Mouse (Mus musculus) embryonic stem cell, embryonic (primary cell): ENCODE data around the gene Col2a1.

ENCODE experiments used
- CTCF ChIA-PET, 4 experiments: fragments of 300-600 bp in 2 of 4; fragments of 350-600 bp in 2 of 4; sonication (Branson Sonifier 250); formaldehyde crosslinking; loops; one replicate each; lab custom pipeline; 2022; ENCODE audit warnings: inconsistent platforms in 2 of 4; lab: Charles Lee
- POLR2A ChIA-PET, 4 experiments: fragments of 300-600 bp in 2 of 4; fragments of 350-600 bp in 2 of 4; sonication (Branson Sonifier 250); formaldehyde crosslinking; loops; one replicate each; lab custom pipeline; 2022; ENCODE audit warnings: antibody characterized with exemption in 4 of 4, inconsistent platforms in 1 of 4; lab: Charles Lee

Col2a1 gene

DNA sequence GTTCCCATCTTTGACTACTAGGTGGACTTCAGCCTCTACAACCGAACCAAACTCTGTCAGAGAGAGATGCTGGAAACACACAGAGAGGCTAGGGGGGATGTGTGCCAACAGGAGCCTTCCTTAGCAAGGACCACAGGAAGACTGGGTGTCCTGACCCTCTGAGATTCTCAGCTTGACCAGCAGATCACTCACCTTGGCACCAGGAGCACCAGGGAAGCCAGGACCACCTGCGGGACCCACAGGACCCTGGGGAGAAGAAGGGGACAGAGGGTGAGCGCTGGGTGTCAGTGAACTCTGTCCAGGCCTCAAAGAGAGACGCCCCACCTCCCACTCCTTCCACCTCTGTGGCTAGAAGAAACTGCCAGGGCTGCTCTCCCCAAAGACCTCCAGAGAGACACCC lies 13.8 kb downstream of the Col2a1 start:
- ChIA-PET CTCF (no interaction called here), POLR2A (interaction anchor here in 3 of 4 experiments (0.6 to 1.0 kb wide), 4 partner anchors 22 to 442 kb away, joined by 3 to 4 read pairs (median 4); no protein-coding TSS in a partner anchor)

DNA sequence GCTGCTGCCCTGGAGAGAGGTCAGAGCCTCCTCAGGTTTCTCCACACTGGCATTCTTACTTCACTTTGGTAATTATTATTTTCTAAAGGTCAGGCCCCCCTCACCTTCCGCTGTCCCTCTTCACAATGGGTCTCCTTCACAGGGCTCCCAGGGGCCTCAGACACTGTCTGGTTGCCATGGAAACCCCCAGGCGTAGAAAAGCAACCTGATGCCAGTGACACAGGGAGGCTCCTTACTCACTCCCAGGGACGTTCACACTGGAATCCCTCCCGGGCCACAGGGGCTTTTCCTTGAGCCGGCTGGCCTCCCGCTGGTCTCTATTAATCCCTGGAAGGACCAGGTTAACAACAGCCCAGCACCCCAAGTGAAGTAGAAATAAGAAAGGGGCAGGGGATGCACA lies 14.4 kb downstream of the Col2a1 start:
- CTCF ChIA-PET: no interaction called here

DNA sequence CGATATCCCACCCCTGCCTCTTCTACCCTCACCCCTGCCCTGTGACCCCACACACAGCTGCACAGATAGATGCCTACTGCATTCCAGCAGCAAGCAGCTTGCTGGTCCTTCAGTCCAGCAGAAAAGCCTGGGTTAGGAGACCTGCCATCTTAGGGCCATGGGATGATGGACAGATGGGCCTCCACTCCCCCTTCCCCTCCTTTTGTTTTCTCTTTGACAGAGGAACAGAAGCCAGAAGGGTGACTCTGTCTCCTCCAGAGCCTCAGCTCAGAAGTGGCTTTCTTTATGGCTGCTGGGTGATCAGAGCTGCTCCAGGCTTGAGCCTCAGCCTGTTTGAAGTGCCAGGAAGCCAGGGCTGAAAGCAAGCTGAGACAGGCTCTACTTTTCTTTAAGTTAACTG lies 15.0 kb downstream of the Col2a1 start:
- CTCF ChIA-PET: interaction anchor here in 1 of 4 experiments (0.6 kb wide), 1 partner anchor 1457 kb away, joined by 4 read pairs; no protein-coding TSS in a partner anchor
- POLR2A ChIA-PET: interaction anchor here in 2 of 4 experiments (0.6 to 1.0 kb wide), 5 partner anchors 12 to 1120 kb away, joined by 3 to 4 read pairs (median 3); partner anchors contain the start of gene Tmem106c (in 1 of the 2)

More for the DNA sequence above, 14.4 kb downstream of the Col2a1 start:
- POLR2A ChIA-PET: interaction anchor here in 3 of 4 experiments (0.6 to 1.0 kb wide), 6 partner anchors 17 to 1119 kb away, joined by 3 to 4 read pairs (median 3); partner anchors contain the start of gene Tmem106c (in 1 of the 3)

DNA sequence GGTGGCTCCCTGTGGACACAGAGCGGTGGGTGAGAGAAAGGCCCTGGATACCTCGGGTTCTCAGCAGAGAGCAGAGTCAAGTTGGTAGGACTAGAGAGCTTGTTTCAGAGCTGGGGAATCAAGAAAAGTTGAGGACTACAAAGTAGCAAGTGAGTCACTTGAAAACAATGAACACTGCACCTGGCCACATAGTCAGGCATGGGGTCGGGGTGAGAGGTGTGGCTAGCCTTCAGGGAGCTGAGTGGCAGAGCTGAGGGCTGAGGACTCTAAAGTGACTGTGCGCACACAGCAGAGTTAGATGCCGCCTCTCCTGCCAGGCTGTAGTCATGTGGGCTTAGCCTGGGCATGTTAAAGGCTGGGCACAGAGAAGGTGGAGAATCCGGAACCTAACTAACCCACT lies 22.9 kb downstream of the Col2a1 start:
- ChIA-PET CTCF (interaction anchor here in 3 of 4 experiments (0.6 to 2.1 kb wide), 4 partner anchors 18 to 317 kb away, joined by 3 to 11 read pairs (median 5); partner anchors contain the start of gene Tmem106c (in 1 of the 3)), POLR2A (interaction anchor here in 3 of 4 experiments (0.6 to 2.0 kb wide), 4 partner anchors 11 to 1845 kb away, joined by 3 to 6 read pairs (median 4); no protein-coding TSS in a partner anchor)

DNA sequence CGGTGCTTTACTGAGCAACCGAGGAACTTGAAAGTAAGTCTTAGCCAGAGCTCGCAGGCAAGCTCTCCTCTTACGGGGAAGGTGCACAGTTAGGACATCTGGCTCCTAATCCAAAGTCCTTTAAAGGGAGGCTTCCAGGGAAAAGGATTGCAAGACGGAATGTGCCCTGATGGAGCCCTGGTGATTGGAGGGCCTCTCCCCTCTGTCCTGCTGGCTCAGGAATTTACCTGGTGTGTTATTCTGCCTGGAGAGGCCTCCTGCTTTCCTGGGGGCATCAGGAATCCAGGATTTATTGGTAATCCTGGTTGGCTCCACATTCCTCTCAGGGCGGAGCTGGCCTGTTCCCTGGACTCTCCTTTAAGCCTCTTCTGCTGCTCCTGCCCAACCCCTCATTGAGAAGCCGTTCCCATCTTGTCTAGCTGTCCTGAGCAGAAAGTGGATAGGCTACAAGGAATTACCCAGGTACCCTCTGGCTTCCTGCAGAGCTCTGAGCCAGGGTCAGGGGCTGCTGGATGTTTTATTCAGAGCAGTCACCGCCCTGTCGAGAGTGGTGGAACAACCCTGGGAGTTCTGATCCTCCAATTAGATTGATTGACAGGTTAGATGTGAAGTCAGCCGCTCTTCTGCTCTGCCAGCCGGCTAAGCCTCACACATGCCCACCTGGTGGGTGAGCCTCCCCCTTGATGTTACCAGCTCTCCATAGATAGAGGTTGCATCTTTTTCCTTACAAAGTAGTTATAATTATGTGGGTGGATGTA lies 31.1 kb downstream of the Col2a1 start:
- ChIA-PET POLR2A (interaction anchor here in 1 of 4 experiments (1.0 kb wide), 1 partner anchor 10 kb away, joined by 5 read pairs; the partner anchor contains the start of gene Tmem106c), CTCF (interaction anchor here in 3 of 4 experiments (0.6 to 2.4 kb wide), 3 partner anchors 9 to 106 kb away, joined by 8 to 9 read pairs (median 8); partner anchors contain the start of gene Tmem106c (in 2 of the 3))

DNA sequence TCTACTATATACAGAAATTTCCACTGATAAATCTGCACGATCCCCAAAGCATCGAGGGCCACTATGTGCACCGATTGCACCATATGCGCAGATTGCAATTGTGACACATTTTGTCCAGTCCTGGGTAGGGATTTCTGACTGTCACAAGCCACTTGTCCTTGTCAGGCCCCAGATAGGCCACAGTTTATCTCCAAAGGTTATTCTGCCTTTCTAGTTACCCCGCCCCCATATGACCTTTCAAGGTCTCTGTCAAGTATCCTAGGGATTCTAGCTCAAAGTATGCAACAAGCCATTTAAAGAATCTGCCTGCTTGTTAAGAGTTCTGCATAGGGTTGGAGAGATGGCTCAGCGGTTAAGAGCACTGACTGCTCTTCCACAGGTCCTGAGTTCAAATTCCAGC lies 31.9 kb downstream of the Col2a1 start:
- POLR2A ChIA-PET: interaction anchor here in 1 of 4 experiments (0.7 kb wide), 1 partner anchor 738 kb away, joined by 6 read pairs; no protein-coding TSS in a partner anchor
- CTCF ChIA-PET: interaction anchor here in 2 of 4 experiments (1.8 to 2.4 kb wide), 2 partner anchors 9 kb away, joined by 8 to 9 read pairs; partner anchors contain the start of gene Tmem106c (in 2 of the 2)

DNA sequence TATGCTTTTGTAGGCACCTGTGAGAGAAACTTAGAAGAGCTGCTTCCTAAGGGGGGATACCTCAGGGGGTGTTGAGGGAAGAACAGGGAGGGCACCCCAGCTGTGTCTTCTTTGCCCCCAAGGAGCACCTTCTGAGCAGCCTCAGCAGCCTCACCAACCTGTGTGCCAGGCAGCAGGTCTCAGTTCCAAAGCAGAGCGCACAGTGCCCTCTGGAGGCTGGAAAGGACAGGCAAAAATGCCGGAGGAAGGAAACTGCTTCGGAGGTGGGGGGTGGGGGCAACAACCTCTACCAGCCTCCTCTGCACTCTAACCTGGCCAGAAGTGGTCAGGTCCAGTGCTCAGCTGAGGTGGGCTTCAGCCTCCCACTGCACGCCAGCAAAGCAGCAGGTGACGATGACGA lies 34.2 kb downstream of the Col2a1 start:
- ChIA-PET POLR2A (interaction anchor here in 2 of 4 experiments (0.7 to 1.2 kb wide), 2 partner anchors 22 to 875 kb away, joined by 3 read pairs; no protein-coding TSS in a partner anchor), CTCF (interaction anchor here in 2 of 4 experiments (0.5 to 1.8 kb wide), 4 partner anchors 32 to 447 kb away, joined by 3 to 4 read pairs (median 4); no protein-coding TSS in a partner anchor)

DNA sequence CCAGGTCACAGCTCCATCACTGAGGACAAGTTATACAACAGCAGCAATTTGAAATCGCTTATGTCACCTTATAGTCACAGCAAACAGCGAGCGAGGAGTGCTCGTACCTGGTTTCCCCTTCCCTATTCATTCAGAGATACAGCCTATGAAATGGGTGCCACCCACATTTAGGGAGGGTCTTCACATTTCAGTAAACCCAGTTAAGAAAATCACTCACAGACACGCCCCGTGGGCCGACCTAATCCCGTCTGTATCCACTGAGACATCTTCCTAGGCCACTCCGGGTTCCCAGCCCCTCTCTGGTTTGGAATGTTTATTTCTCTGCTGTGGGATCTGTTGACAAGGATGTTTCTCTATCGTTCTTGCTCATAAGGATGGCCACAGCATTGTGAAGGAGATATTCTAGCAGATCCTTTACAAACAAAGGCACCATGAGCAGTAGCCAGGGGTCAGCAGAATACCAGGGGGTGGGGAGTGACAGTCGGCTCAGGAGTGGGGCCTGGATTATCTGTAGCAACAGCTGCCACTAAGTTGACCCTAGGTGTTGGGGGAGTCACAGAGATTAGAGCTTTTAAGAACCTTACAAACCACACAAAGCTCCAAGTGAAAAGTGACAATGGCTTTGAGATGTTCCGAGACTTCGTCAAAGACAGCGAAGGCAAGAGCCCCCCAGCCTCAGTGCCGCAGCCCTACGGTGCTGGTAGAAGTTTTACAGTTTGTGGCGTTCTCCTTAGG lies 39.0 kb downstream of the Col2a1 start:
- POLR2A ChIA-PET: interaction anchor here in 1 of 4 experiments (0.8 kb wide), 1 partner anchor 28 kb away, joined by 3 read pairs; no protein-coding TSS in a partner anchor
- CTCF ChIA-PET: interaction anchor here in 1 of 4 experiments (0.5 kb wide), 1 partner anchor 11 kb away, joined by 5 read pairs; no protein-coding TSS in a partner anchor

DNA sequence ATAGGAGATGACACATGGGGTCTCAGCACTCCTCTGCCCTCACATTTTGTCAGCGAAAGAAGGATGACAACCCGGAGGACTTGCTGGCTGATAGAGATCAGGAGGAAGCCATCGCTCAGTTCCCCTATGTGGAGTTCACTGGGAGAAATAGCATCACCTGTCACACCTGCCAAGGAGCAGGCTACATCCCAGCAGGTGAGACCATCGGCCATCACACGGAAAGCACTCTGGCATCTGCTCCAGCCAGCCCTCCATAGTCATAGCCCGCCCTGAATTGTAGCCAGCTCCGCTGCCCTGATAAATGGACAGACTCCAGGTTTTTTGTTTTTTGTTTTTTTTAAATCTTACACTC lies 39.7 kb downstream of the Col2a1 start:
- CTCF ChIA-PET: interaction anchor here in 3 of 4 experiments (0.5 to 2.1 kb wide), 3 partner anchors 9 to 11 kb away, joined by 5 to 16 read pairs (median 8); no protein-coding TSS in a partner anchor

DNA sequence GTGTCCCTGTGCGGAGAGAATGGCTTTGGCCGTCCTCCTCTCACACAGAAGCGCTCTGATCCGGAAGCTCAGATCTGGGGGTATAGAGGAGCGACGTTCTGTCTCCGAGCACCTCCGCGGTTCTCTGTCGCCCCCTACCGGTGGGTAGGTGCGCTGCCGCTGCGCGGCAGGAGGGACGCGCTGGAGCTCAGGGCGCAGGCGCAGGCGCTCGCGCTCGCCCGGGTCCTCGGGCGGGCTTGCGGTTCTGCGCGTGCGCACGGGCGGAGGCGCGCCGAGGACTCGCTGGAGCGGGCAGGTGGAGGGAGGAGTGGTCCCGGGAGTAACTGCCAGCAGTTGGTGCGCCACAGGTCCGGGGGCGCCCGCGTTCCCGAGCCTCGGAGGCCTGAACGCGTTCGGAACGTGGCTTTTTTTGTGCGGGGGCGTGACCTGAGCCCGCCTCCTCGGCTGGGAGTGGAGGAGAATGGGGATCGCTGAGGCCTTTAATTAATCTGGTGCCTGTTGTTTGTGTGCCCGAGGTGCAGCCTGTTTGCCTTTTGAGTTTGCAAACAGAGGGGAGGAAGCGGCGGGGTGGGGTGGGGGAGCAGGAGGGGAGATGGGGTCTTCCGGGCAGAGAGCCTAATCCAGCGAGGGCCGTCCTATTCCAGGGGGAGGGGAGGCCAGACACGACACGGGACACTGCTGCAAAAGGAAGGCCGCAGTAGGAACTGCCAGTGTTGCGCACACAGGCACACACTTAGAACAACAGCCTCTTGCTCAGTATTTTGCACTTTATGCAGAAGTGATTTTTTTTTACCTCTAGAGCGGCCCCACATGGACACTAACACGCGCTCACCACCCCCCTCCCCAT lies 40.3 kb downstream of the Col2a1 start, which contains the start of gene Tmem106c:
Gene Tmem106c (plus strand): TSS at position 212 of the 847 bp plus-strand sequence.
- POLR2A ChIA-PET: interaction anchor here (0.5 to 1.5 kb wide), 17 partner anchors 9 to 764 kb away, joined by 3 to 5 read pairs (median 3); partner anchors contain the start of gene Fkbp11 (in 1 of the 4)

More for the DNA sequence above, 39.7 kb downstream of the Col2a1 start:
- POLR2A ChIA-PET: interaction anchor here in 1 of 4 experiments (1.5 kb wide), 1 partner anchor 9 kb away, joined by 5 read pairs; no protein-coding TSS in a partner anchor

DNA sequence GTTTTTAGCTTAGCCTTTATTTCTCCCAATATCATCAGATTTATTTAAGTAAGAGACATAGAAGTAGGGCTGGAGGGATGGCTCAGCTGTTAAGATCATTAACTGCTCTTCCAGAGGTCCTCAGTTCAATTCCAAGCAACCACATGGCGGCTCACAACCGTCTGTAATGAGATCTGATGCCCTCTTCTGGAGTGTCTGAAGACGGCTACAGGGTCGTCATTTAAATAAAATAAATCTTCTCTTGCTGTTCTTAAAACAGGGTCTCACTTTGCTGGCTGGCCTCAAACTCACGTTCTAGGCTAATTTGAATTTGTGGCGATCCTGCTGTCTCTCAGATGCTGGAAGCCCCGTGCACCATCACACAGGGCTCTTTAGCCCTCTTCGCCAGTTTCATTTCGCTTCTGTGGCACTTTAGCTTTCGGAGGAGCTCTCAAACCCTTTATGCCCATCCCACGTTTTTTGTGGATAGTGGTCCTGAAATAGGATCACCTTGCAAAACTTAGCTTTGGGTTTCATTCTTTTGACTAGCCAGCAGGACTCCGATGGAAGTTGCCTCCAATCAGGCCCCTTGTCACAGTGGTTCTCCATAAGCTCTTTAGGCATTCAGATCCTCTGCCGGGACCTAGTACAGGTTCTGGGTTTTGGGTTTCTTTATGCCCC lies 41.0 kb downstream of the Col2a1 start:
- ChIA-PET POLR2A (interaction anchor here (0.5 to 1.5 kb wide), 16 partner anchors 9 to 765 kb away, joined by 3 to 5 read pairs (median 3); partner anchors contain the start of gene Fkbp11 (in 1 of the 4)), CTCF (interaction anchor here (0.6 to 2.1 kb wide), 108 partner anchors 8 to 1569 kb away, joined by 3 to 31 read pairs (median 4); no protein-coding TSS in a partner anchor)

More for the DNA sequence above, 40.3 kb downstream of the Col2a1 start, which contains the start of gene Tmem106c:
- CTCF ChIA-PET: interaction anchor here (0.6 to 2.1 kb wide), 110 partner anchors 9 to 1569 kb away, joined by 3 to 31 read pairs (median 4); no protein-coding TSS in a partner anchor

DNA sequence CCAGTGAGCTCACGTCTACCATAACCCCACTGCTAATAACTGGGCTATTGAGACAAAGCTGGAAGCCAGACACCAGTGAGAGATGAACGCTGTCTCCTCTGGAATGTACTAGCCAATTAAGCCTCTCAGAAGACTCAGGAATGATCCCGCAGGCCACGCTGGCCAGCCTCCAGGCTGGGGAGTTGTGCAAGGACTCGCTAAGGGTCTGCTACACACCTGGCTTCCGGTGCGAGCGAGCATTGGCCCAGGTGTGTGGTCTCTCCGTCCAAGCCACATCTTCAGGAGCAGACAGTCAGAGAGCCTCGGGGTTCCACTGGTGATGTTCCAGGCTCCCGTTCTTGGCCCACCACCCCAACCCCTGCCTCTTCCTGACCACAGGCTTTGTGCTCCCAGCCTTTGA lies 48.1 kb downstream of the Col2a1 start:
- CTCF ChIA-PET: interaction anchor here in 3 of 4 experiments (0.6 to 2.5 kb wide), 3 partner anchors 7 to 783 kb away, joined by 3 to 13 read pairs (median 6); partner anchors contain the start of gene Tmem106c (in 1 of the 3)
- POLR2A ChIA-PET: no interaction called here

DNA sequence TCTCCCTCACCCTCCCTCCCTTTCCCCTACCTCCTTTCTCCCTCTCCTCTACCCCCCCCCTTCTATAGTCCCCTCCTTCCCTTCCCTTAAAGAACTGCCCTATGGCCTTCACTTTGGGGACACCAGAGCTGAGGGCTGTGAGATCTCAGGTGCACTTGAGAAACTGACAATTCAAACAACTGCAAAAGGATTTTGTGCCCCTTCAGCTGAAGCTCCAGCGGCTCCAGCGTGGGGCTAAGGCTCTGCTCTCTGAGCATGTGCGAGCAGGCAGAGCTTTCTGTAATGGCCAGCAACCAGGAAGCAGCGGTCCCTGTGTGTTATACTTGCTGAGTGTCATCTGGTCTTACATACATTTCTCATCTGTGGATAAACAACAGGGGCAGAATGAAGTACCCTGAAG lies 48.8 kb downstream of the Col2a1 start:
- POLR2A ChIA-PET: no interaction called here

DNA sequence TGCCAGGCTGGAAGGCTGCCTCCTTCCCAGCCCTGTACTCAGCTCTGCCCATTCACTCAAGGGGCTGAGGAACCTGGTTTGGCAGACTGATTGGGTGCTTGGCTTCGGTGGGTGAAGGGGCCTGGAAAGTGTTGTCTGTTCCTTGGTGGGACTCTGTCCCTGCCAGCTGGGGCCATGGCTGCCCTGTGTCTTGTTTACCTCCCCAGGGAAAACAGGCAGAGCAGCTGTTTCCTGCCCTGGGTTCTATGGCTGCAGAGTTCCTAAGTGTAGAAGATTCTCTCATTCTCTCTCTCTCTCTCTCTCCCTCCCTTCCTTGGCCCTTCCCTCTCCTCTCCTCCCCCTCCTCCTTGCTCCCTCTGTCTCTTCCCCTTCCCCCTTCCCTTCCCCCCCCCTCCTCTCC lies 49.2 kb downstream of the Col2a1 start:
- ChIA-PET CTCF (interaction anchor here (0.8 to 2.5 kb wide), 7 partner anchors 8 to 290 kb away, joined by 3 to 16 read pairs (median 7); partner anchors contain the start of gene Tmem106c (in 4 of the 4)), POLR2A (interaction anchor here in 1 of 4 experiments (1.9 kb wide), 1 partner anchor 9 kb away, joined by 4 read pairs; the partner anchor contains the start of gene Tmem106c)

More for the DNA sequence above, 48.8 kb downstream of the Col2a1 start:
- CTCF ChIA-PET: interaction anchor here in 3 of 4 experiments (2.0 to 2.5 kb wide), 4 partner anchors 8 to 106 kb away, joined by 6 to 16 read pairs (median 10); partner anchors contain the start of gene Tmem106c (in 3 of the 3)

DNA sequence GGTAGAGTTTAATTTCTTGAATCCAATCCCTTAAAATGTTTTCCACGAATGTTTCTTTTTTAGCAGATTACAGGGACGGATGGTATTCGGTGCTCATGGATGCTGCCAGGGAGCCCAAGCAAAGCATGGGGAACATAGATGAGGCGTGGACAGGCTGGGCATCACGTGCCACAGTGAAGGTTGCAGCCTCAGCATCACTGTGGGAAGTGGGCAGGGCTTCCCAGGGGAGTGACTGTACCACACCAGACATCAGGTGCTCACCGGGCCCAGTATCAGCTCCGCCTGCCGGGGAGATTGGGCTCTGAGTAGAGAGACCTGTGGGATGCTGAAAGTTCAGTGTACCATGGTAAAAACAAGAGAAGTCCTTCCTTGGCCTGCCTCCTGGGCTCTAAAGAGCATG lies 49.8 kb downstream of the Col2a1 start:
- POLR2A ChIA-PET: interaction anchor here in 1 of 4 experiments (1.9 kb wide), 1 partner anchor 9 kb away, joined by 4 read pairs; the partner anchor contains the start of gene Tmem106c
- CTCF ChIA-PET: interaction anchor here (0.6 to 2.5 kb wide), 9 partner anchors 9 to 587 kb away, joined by 3 to 16 read pairs (median 4); partner anchors contain the start of gene Tmem106c (in 4 of the 4)

DNA sequence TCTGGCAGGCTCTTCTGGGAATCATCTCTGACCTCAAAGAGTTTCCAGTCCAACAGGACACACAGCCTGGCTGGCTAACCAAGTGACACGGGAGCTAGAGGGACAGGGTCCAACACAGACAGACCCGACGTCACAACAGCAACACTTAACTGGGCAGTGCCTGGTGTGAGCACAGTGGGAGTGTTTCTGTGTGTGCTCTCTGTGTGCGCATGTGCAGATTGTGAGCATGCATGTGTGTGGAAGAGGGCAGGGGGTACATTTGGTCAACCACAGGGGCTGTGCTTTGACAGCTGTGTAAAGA lies 51.7 kb downstream of the Col2a1 start:
- POLR2A ChIA-PET: no interaction called here
- CTCF ChIA-PET: interaction anchor here in 3 of 4 experiments (0.6 to 1.3 kb wide), 6 partner anchors 11 to 143 kb away, joined by 3 to 8 read pairs (median 4); partner anchors contain the start of gene Tmem106c (in 1 of the 3)
